Mouse (Mus musculus) midbrain, embryonic 10.5 days (tissue): ENCODE results near the gene Mgat3. TPM values are rescaled to one million over a fixed set of nuclear protein-coding genes. Genes with fewer than 3 reads are reported as not detected.
A peak's percentile ranks its signal among the peaks of the same experiment; 100 is the strongest.

Experiments used
- DNase-seq: peaks from one replicate; pipeline ENCODE4 v3.0.0-alpha.2; 2017; ENCODE audit warnings: low spot score
- H3K27ac ChIP-seq: fragments of 300-500 bp; sonication (generic); replicated peaks from 2 replicates; pipeline ENCODE4 v1.5.1; 2016; ENCODE audit warnings: mild to moderate bottlenecking
- H3K27me3 ChIP-seq: fragments of 300-500 bp; sonication (generic); 2 replicates; pipeline ENCODE4 v1.6.1; 2016; ENCODE audit warnings: low read depth, mild to moderate bottlenecking; ENCODE audit not compliant: poor library complexity, severe bottlenecking
- H3K36me3 ChIP-seq: fragments of 300-500 bp; sonication (generic); 2 replicates; pipeline ENCODE4 v1.6.1; 2016; ENCODE audit warnings: mild to moderate bottlenecking, moderate library complexity
- H3K4me1 ChIP-seq: fragments of 300-500 bp; sonication (generic); 2 replicates; pipeline ENCODE4 v1.6.1; 2016
- H3K4me3 ChIP-seq: fragments of 300-500 bp; sonication (generic); 2 replicates; pipeline ENCODE4 v1.5.1; 2016; ENCODE audit warnings: mild to moderate bottlenecking, moderate library complexity
- H3K9me3 ChIP-seq: fragments of 300-500 bp; sonication (generic); replicated peaks from 2 replicates; pipeline ENCODE4 v1.6.1; 2016; ENCODE audit warnings: mild to moderate bottlenecking
- WGBS: fragments of 180-500 bp; shearing (Covaris S2); methylation state at CpG from one replicate; pipeline ENCODE4 v1.1.7; 2016; 5-methylcytosine and 5-hydroxymethylcytosine counted together
- polyA plus RNA-seq: library from polyadenylated mRNA; unstranded; fragments of >200 nt; fragmentation: Nextera tagmentation; extraction: Ambion mirVana; gene quantifications from 2 replicates; pipeline ENCODE4 v1.2.1, GENCODE M21; 2016

Gene Mgat3
- polyA plus RNA-seq = 5.9 and 7.8 TPM in 2 replicates

DNA sequence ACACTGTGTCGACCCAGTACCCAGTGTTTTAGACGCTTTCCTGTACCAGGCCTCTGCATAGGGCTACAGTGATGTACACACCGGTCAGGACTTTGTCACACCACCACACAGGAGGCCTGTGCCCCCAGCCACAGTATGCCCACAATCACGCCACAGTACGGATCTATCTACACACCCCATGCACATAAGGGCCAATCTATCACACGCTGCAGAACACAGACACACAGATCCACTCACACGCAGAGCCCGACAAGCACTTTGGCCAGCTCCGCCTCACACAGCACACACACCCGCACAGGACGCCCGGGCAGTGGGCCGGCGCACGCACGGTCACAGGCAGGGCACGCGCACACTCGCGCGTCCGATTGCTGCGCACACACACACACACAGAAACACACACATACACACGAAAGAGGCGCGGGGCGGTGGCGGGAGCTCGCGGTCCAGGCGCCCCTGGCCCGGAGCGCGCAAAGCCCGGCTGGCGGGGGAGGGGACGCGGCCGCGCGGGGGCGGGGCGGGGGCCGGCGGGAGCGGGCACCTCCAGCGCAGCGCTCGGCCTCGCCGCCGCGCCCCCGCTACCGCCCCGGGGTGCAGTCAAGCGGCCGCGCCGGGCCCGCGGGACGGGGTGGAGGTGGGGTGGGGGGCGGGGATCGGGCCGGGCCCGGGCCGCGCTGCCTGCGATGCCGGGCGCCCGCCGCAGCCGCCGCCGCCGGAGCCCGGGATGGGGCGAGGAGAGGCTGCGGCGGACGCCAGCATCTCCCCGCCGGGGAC lies at the start of gene Mgat3:
TSS of gene Mgat3 (plus strand) at position 721 of the 771 bp plus-strand sequence.
- Histone ChIP-seq H3K4me1 (peaks cover 54% of the 10 kb centered on the region), H3K27ac (peak within 1 kb of the TSS; percentile 98), H3K9me3 (no peaks in the 10 kb centered on the region), H3K36me3 (no peaks in the 10 kb centered on the region), H3K27me3 (peaks cover 31% of the 10 kb centered on the region), H3K4me3 (peak within 1 kb of the TSS; percentile 97)
- 4% methylated on average over 79 of the region's 85 CpGs for WGBS
- DNase-seq = peak; percentile 73

DNA sequence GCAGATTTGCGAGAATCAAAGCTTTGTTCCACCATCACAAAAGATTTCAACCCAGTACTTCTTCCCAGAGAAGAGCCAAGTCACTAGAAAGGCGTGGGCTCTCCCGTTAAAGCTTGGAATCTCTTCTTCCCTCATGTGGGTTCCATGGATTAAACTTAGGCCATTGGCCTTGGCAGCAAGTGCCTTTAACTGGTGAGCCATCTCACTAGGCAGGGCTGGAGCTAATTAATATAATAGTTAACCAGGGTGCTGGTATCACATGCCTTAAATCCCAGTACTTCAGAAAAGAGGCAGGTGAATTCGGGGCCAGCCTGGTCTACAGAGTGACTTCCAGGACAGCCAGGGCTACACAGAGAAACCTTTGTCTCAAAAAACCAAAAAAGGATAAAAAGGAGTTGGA lies 48.9 kb upstream of the Mgat3 start:
- Histone ChIP-seq H3K4me3 (no peak overlapping the region), H3K4me1 (no peaks in the 10 kb centered on the region), H3K27ac (no peak overlapping the region), H3K27me3 (no peaks in the 10 kb centered on the region), H3K36me3 (no peaks in the 10 kb centered on the region), H3K9me3 (no peaks in the 10 kb centered on the region)
- 89% methylated on average over 4 of the region's 4 CpGs for WGBS
- no peak for DNase-seq

GRCm38 (mm10) chr15:80127191-80127590 lies 46.3 kb upstream of the Mgat3 start:
- no peaks in the 10 kb centered on the region for H3K27me3 ChIP-seq
- no peak overlapping the region for H3K27ac ChIP-seq
- no peak overlapping the region for H3K4me3 ChIP-seq
- H3K4me1 ChIP-seq = no peaks in the 10 kb centered on the region
- no peaks in the 10 kb centered on the region for H3K9me3 ChIP-seq
- no peak for DNase-seq
- no peaks in the 10 kb centered on the region for H3K36me3 ChIP-seq
- WGBS = 79% methylated on average over 1 of the region's 1 CpGs

DNA sequence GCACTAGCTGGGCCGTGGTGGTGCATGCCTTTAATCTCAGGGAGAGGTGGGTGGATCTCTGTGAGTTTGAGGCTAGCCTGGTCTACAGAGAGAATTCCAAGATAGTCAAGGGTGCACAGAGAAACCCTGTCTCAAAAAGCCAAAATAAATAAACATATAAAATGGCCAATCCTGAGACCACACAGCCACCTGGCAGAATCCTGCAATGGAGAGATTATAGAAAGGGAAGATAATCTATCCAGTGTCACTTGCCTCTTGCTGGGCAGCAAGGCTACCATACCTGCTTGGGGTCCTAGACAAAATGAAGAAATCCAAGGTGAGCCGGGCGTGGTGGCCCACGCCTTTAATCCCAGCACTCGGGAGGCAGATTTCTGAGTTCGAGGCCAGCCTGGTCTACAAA lies 43.5 kb upstream of the Mgat3 start:
- Histone ChIP-seq H3K27me3 (no peaks in the 10 kb centered on the region), H3K27ac (no peak overlapping the region), H3K9me3 (no peaks in the 10 kb centered on the region), H3K4me1 (peaks cover 21% of the 10 kb centered on the region), H3K36me3 (no peaks in the 10 kb centered on the region), H3K4me3 (no peak overlapping the region)
- DNase-seq = no peak
- WGBS = 91% methylated on average over 6 of the region's 6 CpGs

DNA sequence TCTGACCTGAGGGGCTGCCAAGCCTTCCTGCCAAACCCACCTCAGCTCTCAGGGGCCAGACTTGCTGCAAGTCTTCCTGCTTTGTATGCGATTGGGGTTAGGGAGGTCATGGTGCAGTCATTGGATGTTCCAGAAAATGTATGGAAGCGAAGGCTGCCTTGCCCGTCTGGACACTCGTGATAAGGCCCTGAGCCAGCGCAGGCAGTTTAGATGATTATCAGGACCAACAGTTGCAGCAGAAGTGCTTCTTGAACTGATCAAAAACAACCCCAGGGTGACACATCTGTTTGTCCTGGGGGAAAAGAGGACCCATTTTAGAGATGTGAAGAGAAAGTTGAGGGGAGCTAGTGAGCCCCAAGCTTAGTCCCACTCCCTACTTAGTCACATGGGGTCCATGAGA lies 42.8 kb upstream of the Mgat3 start:
- no peak for DNase-seq
- WGBS = 87% methylated on average over 5 of the region's 5 CpGs
- Histone ChIP-seq H3K27me3 (no peaks in the 10 kb centered on the region), H3K27ac (no peak overlapping the region), H3K9me3 (no peaks in the 10 kb centered on the region), H3K4me3 (no peak overlapping the region), H3K36me3 (0 out of 2 replicates have a peak, but pooled peaks cover 3% of the 10 kb centered on the region), H3K4me1 (peaks cover 22% of the 10 kb centered on the region)

DNA sequence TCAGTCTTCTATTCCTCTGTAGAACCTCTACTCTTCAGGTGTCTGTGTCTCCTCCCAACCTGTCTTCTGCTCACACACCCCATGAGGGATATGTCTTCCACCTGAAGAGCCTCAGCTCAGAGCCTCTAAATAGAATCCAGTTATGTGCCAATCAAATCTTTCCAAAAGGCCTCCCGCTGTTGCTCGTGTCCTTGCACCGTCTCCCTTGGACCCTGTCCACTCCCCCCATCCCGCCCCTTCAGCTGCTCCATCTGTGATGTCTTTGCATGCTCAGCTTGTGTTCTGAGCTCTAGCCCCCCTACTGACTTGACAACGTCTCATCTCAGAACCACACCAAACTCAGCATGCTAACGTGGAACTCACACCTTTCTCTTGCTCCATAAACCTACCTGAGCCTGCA lies 42.1 kb upstream of the Mgat3 start:
- WGBS = 83% methylated on average over 6 of the region's 6 CpGs
- Histone ChIP-seq H3K36me3 (peaks cover 9% of the 10 kb centered on the region), H3K27ac (no peak overlapping the region), H3K4me3 (no peak overlapping the region), H3K27me3 (no peaks in the 10 kb centered on the region), H3K4me1 (peaks cover 22% of the 10 kb centered on the region), H3K9me3 (no peaks in the 10 kb centered on the region)
- no peak for DNase-seq

- no peaks in the 10 kb centered on the region for H3K27me3 ChIP-seq
- DNase-seq = no peak
- no peaks in the 10 kb centered on the region for H3K9me3 ChIP-seq
- H3K27ac ChIP-seq = peak overlapping the region; percentile 99
- peaks cover 20% of the 10 kb centered on the region for H3K36me3 ChIP-seq
- WGBS = 83% methylated on average over 9 of the region's 9 CpGs
- peaks cover 25% of the 10 kb centered on the region for H3K4me1 ChIP-seq
- H3K4me3 ChIP-seq = peak overlapping the region; percentile 88
Observed at GRCm38 (mm10) chr15:80132452-80132851, 41.1 kb upstream of the Mgat3 start.

GRCm38 (mm10) chr15:80132993-80133586 lies 40.4 kb upstream of the Mgat3 start, which contains the start of gene Tab1:
Gene Tab1 (plus strand): TSS chr15:80133127.
- H3K4me1 ChIP-seq = peaks cover 31% of the 10 kb centered on the region
- DNase-seq = peak; percentile 94
- WGBS = under 1% methylated on average over 59 of the region's 59 CpGs
- H3K27ac ChIP-seq = peak within 1 kb of the TSS; percentile 99
- no peaks in the 10 kb centered on the region for H3K27me3 ChIP-seq
- H3K9me3 ChIP-seq = no peaks in the 10 kb centered on the region
- H3K36me3 ChIP-seq = peaks cover 23% of the 10 kb centered on the region
- H3K4me3 ChIP-seq = peak within 1 kb of the TSS; percentile 88

DNA sequence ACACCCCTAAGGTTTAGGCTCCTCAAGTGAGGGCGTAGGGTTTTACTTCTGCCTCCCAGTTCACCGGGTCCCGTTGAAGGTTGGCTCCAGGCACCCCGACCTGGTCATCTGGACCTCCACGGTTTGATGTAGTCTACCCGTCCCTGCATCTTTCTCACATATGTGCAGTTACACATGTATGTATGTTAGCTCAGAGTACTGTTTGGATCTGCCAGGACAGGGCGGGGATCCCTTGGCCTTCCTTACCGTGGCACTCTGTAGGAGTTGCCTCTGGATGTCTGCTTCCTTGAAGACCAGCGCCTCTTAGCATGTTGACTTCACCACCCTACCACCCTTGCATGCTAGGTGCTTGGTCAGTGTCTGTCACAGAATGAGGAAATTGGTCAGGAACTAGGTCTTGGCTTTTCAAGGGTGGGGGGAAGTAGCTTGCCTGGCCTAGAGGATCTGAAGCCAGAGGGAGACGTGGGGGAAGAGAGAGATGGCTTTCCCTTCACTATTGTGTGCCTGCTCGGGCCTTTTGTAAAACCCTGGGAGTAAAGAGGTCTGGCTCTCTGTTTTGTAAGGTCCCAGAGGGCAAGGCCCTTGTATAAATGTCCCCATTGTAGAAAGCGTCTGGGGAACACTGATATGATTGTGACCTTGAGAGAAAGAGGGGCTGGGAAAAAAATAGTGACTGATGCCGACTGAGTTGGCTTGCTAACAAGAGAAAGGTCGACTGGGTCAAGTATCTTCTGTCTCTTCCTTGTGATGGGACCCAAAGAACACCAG lies 39.7 kb upstream of the Mgat3 start:
- H3K4me3 ChIP-seq = peak overlapping the region; percentile 88
- H3K4me1 ChIP-seq = peaks cover 39% of the 10 kb centered on the region
- no peaks in the 10 kb centered on the region for H3K27me3 ChIP-seq
- H3K9me3 ChIP-seq = no peaks in the 10 kb centered on the region
- peak overlapping the region; percentile 99 for H3K27ac ChIP-seq
- DNase-seq = peak; percentile 24
- 21% methylated on average over 14 of the region's 14 CpGs for whole genome bisulfite sequencing
- H3K36me3 ChIP-seq = peaks cover 30% of the 10 kb centered on the region

GRCm38 (mm10) chr15:80134450-80134847 lies 39.1 kb upstream of the Mgat3 start:
- WGBS = 67% methylated on average over 9 of the region's 9 CpGs
- peak overlapping the region; percentile 88 for H3K4me3 ChIP-seq
- peaks cover 36% of the 10 kb centered on the region for H3K36me3 ChIP-seq
- H3K9me3 ChIP-seq = no peaks in the 10 kb centered on the region
- peaks cover 39% of the 10 kb centered on the region for H3K4me1 ChIP-seq
- H3K27ac ChIP-seq = peak overlapping the region; percentile 99
- no peaks in the 10 kb centered on the region for H3K27me3 ChIP-seq
- DNase-seq = no peak

DNA sequence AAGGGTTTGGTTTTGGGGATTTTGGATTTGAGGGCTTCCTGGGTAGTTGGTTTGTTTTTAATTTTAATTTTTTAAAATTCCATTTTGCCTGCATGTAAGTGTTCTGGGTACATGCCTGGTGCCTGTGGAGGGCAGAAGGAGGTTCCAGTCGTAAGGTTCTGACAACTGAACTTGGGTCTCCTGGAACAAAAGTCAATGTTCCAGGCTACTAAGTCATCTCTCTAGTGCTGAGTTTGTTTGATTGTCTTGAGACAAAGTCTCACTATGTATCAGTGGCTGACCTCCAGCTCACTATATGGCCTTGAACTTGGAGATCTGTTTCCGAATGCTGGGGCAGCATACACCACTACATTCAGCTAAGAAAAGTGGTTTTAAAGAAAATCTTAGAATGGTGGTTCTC lies 38.0 kb upstream of the Mgat3 start:
- H3K27ac ChIP-seq = no peak overlapping the region
- H3K27me3 ChIP-seq = no peaks in the 10 kb centered on the region
- H3K36me3 ChIP-seq = peaks cover 46% of the 10 kb centered on the region
- H3K9me3 ChIP-seq = no peaks in the 10 kb centered on the region
- WGBS = 94% methylated on average over 2 of the region's 2 CpGs
- peaks cover 39% of the 10 kb centered on the region for H3K4me1 ChIP-seq
- no peak overlapping the region for H3K4me3 ChIP-seq
- no peak for DNase-seq

DNA sequence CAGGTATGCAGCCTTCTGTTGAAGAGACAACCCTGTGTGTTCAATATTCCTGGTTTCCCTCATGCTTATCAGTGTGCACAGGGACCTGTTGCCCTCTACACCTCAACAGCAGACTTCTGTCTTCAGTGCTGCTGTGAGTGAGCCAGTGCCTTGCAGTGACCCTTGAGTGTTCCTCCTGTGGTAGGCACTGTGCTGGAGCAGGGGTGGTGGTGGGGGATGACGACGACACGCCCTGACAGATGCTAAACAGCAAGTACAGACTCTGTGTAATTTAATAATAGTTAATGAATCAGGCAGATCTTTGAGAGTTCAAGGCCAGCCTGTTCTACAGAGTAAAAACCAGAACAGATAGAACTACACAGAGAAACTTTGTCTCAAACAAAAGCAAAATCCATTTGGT lies 36.9 kb upstream of the Mgat3 start:
- Histone ChIP-seq H3K4me1 (peaks cover 39% of the 10 kb centered on the region), H3K4me3 (no peak overlapping the region), H3K9me3 (peaks cover under 1% of the 10 kb centered on the region; the same call in 1 of the 2 replicates), H3K36me3 (peaks cover 58% of the 10 kb centered on the region), H3K27me3 (no peaks in the 10 kb centered on the region), H3K27ac (no peak overlapping the region)
- WGBS = 99% methylated on average over 3 of the region's 3 CpGs
- DNase-seq = no peak
